Mouse (Mus musculus): Measurements from ENCODE around the gene Smtn. TPM values are rescaled to one million over a fixed set of nuclear protein-coding genes. Genes with fewer than 3 reads are reported as not detected.

Gene Smtn
- total RNA-seq, 2 experiments from 2014 or later, result 7.1 to 11.7 TPM

DNA sequence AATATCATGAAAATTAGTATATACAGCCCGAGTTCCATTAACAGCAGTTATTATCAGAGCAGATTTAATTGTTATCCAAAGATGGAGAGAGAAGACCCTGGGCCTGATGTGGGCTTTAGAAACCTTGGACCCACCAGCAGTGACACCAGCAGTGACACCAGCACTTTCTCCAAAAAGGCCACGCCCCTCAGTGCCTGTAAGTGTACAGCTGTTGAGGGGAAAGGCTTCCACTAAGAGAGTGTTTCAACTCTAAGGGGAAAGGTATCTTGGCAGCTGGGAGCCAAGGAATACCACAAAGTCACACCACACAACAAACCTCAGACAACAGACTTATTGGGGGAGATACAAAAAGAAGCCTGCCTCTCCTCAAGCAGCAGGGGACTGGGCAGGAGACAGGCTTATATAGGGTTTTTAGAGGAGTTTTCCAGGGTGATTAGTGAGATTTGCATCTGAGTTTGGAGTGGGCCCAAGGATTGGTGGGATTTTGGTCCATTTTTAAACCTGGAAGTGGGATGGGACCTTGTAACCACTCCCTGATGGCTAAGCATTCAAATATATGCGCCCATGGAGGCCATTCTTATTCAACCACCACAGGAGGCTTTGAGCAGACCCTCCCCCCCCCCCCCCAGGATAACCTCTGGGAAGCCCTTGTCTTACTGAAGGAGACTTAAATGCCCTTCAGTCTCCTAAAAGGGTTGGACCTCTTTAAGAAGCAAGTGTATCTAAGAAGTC lies 8.3 kb upstream of the Smtn start:
- no peak for ATAC-seq (replicated peaks; ENCODE audit: poor library complexity)

DNA sequence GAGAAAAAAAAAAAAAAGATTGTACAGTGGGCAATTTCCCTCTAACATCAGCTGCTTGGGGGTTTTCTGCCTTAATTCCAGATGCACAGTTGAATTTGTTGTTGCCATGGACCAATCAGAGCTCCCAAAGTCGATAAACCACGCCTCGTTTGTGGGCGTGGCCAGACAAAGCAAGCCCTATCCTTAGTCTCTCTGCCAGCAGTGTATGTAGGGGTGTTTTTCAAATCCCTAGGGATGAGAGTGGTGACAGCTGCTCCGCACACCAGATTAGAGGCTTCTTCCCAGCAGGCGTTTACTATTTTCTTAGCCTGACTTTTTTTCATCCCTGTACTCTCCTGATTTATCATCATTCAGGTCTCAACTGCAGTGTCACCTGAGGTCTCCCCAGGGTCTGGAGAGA lies 7.6 kb upstream of the Smtn start:
- no peak for ATAC-seq (replicated peaks; ENCODE audit: poor library complexity)

DNA sequence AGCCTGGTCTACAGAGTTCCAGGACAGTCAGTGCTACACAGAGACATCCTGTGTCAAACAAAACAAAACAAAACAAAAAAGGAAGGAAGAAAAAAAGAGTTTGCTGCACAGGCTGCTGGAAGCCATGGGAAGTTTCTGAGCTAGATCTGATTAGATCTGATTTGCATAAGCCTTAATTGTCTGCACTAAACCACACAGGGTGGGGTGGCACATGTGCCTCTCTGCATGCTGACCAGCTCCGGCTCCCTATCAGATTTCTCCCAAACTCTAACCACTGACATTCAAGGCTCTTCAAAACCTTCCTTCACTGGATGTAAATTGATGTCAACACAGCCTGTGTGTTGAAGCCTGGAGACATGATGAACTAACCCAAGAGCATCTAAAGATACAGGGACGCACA lies 6.6 kb upstream of the Smtn start:
- ATAC-seq (replicated peaks; ENCODE audit: poor library complexity), result 0 out of 2 replicates have a peak, but pooled peaks have one; percentile 20

GRCm38 (mm10) chr11:3546242-3546562 lies 5.8 kb upstream of the Smtn start:
- no peak for ATAC-seq (replicated peaks; ENCODE audit: poor library complexity)

- ATAC-seq (replicated peaks; ENCODE audit: poor library complexity), result peak; percentile 71
These were observed 5.3 kb upstream of the Smtn start for GRCm38 (mm10) chr11:3545531-3546241.

GRCm38 (mm10) chr11:3544409-3544808 lies 4.0 kb upstream of the Smtn start:
- ATAC-seq (replicated peaks; ENCODE audit: poor library complexity), result no peak

GRCm38 (mm10) chr11:3543001-3543400 lies 2.6 kb upstream of the Smtn start:
- no peak for ATAC-seq (replicated peaks; ENCODE audit: poor library complexity)

DNA sequence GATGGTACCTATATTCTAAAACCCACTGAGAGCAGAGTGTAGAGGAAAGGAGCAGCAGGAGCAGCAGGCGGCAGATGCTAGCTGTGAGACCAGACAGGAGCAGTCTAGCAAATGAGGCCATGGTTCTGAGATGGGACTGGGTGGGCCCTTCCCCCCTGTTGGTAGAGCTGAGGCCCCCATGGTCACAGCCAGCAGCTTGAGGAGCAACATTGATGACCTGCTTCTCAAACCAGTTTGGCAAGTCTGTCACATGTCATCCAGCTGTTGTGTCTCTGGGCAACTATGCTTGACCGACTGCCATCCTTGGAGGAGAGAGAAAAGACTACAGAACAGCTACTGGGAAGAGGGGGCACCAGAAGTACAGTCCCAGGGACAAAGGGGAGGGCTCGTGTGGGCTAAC lies 1.5 kb upstream of the Smtn start:
- ATAC-seq (replicated peaks; ENCODE audit: poor library complexity), result no peak

DNA sequence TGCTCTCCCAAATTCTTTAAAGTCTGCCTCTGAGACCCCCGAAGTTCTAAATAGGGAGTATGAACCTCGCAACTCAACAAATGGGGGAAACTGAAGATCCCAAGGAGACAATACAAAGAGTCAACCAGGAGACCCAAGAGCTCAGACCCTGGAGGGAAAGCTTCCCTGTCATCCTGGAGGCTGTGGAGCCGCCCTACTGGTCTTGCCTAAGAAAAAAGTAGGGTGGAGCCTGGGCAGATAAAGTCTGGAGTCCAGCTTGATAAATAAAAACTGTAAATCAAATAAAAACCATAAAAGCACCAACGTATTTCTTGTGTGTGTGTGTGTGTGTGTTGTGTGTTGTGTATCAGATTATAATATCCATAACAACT lies 601 bp downstream of the Smtn start:
- ATAC-seq (replicated peaks; ENCODE audit: poor library complexity), result no peak

- peak; percentile 69 for ATAC-seq (replicated peaks; ENCODE audit: poor library complexity)
These were observed 1.1 kb downstream of the Smtn start for GRCm38 (mm10) chr11:3539111-3539825.

- no peak for ATAC-seq (replicated peaks; ENCODE audit: poor library complexity)
These were observed 2.1 kb downstream of the Smtn start for GRCm38 (mm10) chr11:3538341-3538740.

DNA sequence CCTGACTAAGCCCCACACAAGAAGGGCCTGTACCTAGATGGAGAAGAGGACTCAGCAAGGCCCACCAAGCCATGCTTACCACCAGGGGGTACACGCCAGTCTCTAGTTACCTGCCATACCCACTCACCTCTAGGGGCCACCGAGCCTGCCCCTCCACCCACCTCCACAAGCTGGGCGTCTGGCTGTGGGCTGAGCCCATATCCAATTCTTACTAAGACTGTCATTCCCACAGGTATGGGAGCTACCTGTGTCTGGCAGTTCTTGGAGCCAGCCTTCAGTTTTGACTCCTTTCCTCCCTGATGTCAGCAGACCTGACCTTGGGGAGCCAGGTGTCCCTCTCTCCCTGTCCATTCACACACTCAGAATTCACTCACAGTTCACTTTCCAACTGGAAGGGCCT lies 2.7 kb downstream of the Smtn start:
- no peak for ATAC-seq (replicated peaks; ENCODE audit: poor library complexity)

- ATAC-seq (replicated peaks; ENCODE audit: poor library complexity), result no peak
These were observed 3.6 kb downstream of the Smtn start for GRCm38 (mm10) chr11:3536745-3537333.

DNA sequence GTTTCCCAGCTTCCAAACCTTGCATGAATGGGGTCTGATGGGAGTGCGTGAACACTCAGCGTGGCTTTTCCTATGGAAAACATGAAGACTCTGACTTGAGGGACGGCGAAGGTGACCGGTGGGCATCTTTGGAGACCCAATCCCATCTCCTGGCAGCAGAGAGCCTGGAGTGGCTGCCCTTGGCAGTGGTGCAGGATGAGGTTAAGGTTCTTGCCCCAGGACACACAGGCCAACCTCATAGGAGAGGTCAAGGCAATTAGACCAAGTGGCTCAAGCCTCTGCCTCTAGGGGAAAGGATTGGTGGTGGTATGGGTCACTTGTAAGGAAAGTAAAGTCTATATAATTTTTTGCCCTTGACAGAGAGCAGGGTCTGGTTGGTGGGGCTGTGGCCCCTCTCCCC lies 4.3 kb downstream of the Smtn start:
- ATAC-seq (replicated peaks; ENCODE audit: poor library complexity), result no peak

DNA sequence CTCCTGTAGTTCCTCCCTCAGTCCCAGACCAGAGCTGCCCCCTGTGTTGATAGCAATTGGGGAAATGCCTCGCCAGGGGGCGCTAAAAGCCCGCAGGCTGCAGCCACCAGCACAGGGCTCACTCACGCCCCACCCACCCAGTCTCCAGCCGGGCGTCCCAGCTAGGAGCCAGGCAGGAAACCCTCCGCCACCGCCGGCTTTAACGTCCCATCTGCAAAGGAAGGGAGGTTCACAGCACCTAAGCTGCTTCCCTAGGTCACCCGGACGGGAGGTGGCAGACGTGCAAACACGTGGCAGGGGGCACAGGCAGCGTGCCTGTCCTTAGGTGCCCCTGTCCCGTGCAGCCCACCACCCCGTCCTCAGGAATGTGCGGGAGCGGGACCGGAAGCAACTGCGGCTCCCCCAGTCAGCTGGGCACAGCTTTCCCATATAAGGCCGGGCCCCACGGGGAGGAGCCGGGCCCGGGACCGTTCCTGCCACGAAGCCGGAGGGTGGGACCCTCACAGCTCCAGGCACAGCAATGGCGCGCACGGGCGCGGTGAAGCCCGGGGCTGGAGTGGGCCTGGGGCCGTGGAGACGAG lies 4.9 kb downstream of the Smtn start:
- peak; percentile 76 for ATAC-seq (replicated peaks; ENCODE audit: poor library complexity)

GRCm38 (mm10) chr11:3534956-3535355 lies 5.5 kb downstream of the Smtn start:
- ATAC-seq (replicated peaks; ENCODE audit: poor library complexity), result peak; percentile 25

GRCm38 (mm10) chr11:3533406-3533932 lies 6.9 kb downstream of the Smtn start:
- no peak for ATAC-seq (replicated peaks; ENCODE audit: poor library complexity)

DNA sequence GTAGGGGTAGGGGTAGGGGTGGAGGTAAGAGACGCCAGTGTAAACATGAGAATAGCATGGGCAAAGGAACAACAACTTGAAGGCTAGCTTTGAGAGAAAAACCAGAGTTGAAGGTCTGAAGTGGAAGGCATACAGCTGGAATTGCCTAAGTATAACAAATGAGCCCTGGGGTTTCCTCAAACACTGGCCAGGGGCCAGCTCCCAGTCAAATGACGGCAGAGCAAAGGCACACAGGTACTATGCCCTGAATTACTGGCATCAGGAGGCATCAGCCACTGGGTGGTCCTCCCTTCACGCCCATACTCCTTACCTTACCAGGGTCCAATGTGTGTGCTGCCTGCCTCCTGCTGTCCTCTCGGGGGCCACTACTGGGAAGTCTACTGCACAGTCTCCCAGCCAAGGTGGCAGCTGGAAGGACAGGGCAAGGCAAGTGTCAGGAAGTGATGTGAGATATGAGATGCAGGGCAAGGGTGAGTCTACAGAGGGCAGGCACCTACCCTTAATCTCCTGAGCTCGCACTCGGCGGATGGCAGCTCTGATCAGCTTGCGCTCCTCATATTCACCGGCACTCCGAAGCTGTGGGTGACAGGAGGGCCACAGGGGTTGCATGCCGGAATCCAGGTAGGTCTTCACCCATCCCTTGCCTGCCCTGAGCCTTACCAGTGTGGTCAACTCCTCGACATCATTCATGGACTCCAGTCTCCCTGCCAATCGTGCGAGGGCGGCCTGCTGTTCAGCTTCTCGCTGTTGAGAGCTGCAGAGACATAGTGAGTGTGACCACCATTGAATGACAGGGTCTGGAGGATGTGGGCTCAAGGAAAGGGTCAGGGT lies 8.1 kb downstream of the Smtn start:
- ATAC-seq (replicated peaks; ENCODE audit: poor library complexity), result no peak

DNA sequence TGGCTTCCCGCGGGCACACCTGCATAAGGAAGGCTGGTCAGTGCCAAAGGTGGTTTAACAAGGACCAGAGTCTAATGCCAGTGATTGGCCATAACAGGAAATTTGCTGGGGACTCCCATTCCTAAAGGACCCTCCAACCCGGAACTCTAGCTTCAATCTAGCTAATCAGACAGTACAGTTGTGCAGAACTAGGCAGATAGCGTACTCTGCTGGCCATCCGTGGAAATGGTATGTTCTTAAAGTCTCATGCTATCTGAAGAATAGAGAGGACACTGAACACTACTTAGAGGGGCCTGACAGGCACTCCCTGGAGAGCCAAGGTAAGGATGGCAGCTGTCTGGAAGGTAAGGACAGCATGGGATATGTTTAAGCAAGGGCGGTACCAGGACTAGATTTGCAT lies 8.8 kb downstream of the Smtn start:
- no peak for ATAC-seq (replicated peaks; ENCODE audit: poor library complexity)

DNA sequence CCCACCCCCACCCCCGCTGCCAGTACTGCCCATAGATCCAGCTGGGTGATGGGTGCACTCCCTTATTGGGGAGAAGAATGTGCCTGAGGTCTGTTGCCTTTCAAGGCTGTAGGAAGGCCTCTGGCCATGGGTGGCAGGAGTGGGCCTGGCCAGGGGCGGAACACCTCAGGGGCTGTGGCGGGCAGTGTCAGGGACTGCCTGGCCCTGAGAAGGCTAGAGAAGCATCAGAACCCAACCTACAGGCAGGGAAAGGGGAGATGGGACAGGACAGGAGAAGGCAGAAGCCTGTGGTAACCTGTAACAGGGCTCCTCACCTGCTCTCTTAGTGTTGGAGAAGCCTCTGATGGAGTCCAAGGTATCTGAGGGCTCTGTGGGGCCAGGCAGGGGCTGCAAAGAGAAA lies 9.7 kb downstream of the Smtn start:
- no peak for ATAC-seq (replicated peaks; ENCODE audit: poor library complexity)

Measured in megakaryocyte progenitor cell, adult 5-6 weeks (primary cell).